Mouse (Mus musculus): ENCODE data around the gene Nkrf.
"Not testable (repeated sequence)": the region's sequence is repeated elsewhere in the genome, so short reads cannot be mapped to it uniquely, and the experiment has no call there.

Nkrf gene

DNA sequence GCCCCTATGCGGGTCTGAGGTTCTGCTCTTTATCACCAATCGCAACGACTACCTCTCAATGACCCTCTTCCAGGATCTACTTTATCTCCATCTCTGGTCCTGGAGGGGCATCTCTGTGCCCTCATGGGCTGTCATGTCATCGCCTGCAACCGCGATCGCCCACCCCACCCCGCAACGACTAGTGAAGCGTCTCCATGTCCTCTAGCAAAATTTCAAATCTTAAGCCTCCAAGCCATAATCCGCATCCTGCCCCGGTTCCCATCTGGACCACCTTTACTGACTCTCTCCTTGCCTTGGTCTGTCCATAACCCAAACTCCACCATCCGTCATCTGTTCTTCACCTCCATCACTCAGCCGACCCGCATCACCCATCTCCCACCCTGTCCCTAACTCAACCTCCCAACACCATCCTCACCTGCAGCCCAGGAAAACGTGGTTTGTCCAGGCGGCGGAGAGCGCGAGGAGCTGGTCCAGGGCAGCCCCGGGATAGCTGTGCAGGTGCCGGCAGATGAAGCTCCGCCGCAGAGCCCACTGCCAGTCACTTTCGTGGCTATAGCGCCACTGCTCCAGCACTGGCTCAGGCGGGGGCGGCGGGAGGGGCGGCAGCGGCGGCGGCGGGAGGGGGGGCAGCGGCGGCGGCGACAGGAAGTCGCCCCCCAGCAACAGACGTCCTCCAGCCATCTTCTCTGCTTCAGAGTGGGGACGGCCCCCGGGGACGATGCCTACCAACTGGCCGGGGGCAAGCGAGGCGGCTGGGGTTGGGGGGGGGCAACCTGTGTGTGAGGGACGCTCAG, at the start of gene Nkrf:
Gene Nkrf, minus strand, starts transcription at position 579 of the 794 bp plus-strand sequence.
- DNase-seq (ENCODE audit: low spot score): peak; percentile 20

DNA sequence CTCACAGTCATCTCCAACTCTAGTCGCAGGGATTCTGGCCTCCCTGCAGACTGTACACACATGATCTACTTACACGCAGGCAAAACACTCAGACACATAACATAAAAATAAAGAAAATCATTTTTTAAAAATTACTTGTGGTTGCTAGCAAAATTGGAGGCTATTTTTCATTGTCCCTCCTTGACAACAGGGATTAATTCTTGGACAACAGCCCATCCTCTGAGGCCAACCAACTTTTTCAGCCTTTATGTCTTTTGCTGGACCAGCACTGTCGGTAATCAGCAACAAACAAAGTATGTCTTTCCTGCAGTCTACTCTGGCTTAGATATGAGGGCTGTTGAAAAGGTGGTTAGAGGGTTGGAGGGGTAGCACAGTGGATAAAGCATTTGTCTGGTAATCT, 38.4 kb upstream of the Nkrf start:
- no peak for DNase-seq (ENCODE audit: low spot score)

DNA sequence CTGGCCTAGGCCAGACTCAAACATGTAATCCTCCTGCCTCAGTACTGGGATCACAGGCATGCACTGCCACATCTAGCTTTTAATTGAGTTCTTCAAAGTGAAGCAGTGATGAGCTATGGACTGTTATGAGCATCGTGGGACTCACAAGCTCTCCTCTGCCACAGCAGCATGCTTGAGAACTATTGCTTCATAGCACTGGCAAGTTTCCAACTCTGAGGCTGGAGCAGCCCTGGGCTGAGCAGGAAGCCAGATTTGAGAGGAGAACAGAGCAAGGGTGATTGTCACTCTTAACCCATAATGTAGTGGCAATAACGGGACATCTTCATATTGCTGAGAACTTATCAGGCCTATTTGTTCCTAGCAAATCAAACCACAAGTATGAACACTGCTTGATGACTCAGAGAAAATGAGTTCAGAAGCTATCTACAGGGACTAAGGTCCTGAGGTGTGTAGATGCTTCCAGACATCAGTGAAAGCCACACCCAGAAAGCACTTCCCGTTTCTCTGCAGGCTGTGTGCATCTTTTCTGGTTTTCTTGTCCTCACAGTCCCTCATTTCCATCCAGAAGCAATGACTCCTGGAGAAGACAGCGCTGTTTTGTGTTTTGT, 37.2 kb upstream of the Nkrf start:
- DNase-seq (ENCODE audit: low spot score): peak; percentile 13

DNA sequence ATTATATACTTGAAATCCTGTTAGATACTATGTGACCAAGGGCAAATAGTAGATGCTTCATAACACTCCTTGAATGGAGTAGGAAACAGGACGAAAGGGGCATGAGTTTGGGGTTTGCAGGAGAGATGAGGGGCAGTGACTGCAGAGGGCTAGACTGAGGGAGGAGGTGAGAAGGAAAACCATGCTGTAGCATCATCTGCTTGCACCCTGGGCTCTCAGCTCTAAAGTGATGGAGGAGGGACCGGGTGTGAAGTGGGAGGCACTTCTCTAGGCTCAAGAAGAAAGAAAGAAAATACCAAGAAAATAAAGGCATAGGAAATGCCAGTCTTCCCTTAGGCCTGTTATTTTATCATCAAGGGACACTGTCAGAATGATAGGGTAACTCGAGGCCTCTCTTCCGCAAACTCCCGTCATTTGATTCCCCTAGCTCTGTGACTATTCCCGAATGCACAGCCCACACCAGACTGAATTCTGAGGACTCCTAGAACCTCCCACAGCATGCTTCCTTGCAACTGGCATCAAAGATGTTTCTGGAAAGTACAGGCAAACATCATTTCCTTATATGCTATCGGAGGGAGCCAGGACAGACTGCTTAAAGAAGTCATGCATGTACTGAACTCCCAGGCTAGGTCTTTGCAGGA, 32.7 kb upstream of the Nkrf start:
- no peak for DNase-seq (ENCODE audit: low spot score)

DNA sequence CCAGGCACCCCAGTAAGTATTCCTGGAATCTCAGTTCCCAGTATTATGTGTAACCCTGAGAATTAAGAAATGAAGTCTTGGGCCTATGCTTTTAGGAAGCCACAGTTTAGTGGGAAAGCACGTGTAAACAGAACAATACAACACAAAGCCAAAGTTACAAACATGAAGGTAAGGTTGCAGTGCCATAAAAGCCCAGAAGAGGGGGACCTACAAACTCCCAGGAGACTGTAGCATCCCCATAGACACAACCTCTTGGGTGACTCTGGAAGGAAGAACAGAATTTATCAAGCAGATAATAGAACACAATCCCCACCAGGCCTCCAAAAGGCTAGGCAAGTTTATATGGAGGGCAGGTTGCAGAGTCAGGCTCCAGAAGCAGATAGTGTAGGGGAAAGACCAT, 27.9 kb upstream of the Nkrf start:
- DNase-seq (ENCODE audit: low spot score): no peak

DNA sequence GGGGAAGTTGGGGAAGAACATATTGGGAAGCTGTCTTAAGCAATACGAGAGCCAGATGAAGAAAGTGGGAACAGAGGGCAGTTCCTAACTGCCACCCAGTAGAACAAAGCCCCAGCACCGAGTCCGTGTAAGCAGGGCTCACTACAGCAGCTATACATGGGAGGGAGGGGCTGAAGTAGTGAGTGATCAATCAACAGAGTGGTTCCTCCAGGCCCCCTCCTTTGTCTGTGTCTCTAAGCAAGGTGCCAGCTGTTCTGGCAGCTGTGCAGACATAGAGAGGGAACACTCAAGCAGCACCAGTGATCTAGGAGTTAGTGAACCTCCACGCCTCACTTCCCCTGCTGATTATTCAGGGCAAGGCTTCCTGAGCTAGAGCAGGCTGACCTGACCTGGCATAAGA, 27.0 kb upstream of the Nkrf start:
- no peak for DNase-seq (ENCODE audit: low spot score)

DNA sequence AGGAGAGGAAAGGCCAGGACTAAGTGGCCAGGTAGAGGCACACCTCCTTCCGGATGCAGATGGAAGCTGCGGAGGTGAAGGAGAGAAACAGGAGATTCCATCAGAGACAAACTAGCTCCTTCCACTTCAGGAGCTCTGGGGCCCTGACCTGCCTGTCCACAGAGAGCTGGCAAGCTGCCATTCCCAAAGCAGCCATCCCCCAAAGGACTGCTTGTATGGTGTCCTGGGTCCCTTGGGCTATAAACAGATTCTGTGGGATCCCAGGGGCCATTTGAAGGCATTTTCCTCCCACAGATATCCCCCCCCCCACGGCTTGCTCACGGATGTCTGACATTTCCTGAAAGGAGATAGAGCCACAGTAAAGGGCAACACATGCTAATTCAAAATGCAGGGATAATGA, 26.1 kb upstream of the Nkrf start:
- no peak for DNase-seq (ENCODE audit: low spot score)

DNA sequence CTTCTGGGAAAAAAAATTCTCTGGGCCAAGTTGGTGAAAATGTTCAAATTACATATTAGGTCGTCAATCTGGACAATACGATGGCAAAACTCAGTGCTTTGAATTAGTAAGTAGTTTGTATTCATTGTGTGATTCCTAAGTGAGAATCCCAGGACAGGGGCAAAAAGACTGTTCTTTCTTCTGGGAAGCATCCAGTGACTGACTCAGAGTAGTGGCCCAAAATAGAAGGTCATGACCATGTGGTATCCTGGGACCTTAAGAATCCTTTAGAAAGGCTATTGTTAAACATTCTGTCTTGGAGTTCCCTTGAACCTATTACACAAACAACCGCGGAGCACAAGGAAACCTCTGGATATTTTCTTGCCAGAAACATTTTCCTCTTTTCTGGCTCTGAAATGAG, 18.6 kb upstream of the Nkrf start:
- no peak for DNase-seq (ENCODE audit: low spot score)

DNA sequence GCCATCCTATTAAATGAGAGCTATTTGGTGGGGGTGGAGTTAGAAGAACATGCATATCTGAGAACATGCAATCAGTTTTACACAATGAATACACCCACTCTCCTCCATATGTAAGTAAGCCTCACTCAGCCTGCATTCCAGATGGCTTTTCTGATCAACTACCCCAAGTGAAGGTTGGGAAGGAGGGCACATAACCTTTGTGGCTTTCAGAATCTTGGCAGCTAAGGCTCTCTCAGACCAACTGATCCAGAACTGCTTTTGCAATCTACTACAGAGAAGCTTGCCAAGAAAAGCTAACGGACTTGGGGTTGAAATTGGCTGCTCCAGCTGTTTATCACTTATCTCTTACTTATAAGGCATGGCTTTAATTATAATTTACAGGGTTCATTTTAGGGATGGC, 15.1 kb upstream of the Nkrf start:
- no peak for DNase-seq (ENCODE audit: low spot score)

DNA sequence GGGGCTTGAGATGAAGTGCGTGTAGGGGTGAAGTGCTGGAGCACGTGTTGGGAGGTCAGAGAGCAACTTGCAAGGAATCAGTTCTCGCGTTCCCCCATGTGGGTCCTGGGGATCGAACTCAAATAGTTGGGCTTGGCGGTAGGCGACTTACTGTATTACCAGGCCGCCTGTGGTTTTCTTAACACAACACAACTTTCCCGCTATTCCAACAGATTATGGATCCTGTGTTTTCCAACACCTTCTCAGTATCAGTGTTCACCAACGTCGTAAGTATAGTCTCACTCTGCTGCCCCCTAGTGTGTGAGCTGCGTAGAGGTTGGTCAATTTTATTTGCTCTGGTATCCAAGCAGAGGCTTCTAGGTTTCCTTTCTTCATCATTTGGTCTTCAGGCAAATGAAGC, 8.6 kb upstream of the Nkrf start:
- peak; percentile 12 for DNase-seq (ENCODE audit: low spot score)

DNA sequence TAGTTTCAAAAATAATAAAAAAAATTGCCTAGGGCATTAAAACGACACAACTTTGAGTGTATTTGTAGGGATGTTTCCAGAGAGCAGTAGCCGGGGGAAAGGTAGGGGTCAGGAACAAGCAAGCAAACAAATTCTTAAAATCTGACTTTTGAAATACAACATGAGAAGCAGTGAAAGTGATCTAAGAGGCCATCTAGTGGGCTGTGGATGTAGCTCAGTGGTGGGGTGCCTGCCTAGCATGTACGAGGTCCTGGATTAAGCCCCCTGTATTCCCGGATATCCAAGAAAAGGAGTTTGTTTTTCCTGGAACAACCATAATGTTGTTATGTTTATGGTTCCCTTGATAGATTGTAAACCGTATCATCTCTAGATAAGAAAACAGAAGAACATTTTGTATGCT, 3.8 kb upstream of the Nkrf start:
- DNase-seq (ENCODE audit: low spot score): no peak

DNA sequence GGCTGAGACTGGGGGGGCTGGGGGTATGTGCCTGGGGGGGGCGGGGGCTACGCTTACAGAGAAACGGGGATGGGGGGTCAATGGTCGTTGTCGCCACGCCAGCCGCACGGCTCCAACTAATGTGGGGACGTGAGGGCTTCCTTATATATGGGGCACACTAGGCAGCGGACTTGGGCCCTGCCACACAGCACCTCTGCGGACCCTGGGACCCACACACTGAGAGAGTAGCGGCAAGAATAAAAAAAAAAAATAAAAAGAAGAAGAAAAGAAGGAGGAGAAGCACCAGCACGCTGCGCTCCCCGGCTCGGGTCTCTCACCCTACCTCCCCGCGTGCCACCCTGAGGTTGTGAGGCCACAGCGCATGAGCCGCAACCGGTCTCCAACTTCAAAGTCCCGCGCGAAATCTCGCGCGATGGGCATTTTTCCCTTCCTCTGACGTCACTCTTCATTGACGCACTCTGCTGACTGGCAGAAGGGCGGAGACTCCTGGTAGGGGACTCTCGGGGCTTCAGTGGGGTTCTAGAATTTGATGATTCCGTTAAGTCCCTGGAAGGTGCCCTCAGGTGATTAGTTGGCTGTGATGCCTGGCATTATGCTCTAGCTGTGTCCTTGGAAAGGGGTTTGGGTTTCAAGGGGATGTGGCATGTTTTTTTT, 543 bp upstream of the Nkrf start:
- peak; percentile 91 for DNase-seq (ENCODE audit: low spot score)

DNA sequence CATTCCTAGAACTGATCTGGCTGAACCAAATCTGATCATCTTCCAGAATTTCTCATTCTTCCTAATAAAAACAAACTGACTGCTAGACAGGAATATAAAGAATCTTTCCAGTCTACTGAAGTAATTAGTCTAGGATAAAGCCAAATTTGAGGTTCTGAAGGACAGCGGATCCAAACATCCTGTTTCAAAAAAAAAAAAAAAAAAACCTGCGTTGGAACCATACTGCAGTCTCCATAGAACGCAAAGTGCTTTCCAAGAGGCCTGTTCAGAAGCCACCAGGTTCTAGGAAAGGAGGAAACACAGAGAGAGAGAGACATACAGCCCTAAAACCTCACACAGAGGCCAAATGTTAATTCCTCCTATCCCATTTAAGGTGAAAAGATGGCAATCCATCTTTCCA, 1.0 kb downstream of the Nkrf start:
- no peak for DNase-seq (ENCODE audit: low spot score)

DNA sequence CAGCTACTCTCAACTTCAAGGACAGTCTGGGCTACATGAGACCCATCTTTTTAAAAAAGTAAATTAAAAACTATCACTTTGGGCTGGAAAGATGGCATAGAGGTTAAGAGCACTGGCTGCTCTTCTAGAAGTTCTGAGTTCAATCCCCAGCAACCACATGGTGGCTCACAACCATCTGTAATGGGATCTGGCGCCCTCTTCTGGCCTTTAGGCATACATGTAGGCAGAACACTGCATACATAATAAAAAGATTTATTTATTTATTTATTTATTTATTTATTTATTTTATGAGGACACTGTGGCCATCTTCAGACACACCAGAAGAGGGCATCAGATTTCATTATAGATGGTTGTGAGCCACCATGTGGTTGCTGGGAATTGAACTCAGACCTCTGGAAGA, 3.8 kb downstream of the Nkrf start:
- not testable (repeated sequence) for DNase-seq (ENCODE audit: low spot score)

DNA sequence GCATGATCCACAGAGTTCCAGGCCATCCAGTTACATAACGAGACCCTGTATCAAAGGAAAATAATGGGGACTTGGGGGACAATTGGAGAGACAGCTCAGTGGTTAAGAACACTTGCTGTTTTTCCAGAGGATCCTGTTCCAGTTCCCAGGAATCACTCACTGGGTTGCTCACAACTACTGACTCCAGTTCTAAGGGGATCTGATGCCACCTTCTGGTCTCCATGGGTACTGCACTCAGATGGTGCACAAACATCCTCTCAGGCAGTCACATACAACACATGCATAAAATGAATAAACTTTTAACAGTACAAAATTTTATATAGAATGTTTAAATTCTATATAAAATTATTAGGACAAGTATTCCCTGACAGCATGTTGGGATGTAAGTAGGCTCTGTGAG, 18.0 kb downstream of the Nkrf start:
- no peak for DNase-seq (ENCODE audit: low spot score)

DNA sequence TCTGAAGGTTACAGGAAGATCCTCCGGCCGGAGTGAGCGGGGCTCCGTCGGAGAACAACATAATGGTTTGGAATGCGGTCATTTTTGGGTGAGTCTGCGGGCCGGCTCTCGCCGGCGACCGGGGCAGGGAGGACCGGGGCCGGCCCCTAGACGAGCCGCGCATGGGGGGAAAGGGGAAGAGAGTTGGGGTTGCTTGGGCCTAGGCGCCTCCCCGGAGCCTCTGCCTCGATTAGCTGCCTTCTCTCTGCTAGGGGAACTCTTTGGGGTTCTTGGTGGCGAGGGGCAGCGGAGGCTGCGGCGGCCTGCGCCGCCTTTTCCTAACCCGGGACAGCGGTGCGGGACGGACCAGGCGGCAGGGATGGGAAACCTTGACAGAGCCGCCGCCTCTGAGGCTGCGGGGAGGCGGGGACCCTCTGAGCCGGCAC, 28.0 kb downstream of the Nkrf start:
- DNase-seq (ENCODE audit: low spot score): no peak

DNA sequence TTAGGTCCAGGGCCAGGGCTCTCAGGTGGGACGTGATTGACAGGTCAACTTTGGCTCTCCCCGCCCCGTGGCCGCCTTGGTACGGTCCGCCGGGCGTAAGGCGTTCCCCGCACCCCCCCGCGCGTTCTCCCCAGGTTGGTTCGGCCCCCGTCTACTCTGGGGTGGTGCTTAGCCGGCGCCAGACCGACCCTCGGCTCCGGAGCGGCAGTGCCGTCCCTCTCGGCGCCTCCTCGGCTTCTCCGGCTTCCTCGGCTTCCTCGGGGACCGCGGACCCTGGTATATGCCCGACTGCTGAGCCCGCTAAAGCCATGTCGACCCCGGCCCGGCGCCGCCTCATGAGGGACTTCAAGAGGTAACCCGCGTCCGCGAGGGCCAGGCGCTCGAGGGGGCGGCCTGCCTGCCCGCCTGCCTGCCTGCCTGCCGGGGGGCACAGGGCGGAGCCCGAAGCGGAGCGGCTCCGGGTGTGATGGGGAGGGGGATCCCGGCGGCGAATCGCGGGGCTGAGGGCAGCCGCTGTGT, 28.5 kb downstream of the Nkrf start:
- peak; percentile 84 for DNase-seq (ENCODE audit: low spot score)

DNA sequence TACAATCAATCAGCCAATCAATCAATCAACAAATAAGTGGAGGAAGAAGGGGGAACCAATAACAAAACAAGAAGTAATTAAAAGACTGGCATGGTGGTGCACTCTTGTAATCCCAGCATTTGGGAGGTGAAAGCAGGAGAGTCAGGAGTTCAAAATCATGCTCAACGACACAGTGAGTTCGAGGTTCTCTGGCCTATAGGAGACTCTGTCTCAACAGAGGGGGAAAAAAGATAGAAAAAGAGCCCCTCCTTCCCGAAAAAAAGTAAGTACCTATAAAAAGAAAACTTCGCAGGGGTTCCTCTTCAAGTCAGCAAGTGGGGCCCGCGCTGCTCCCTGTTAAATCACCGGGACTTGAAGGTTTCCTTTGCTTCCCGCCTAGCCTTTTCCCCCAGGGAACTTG, 28.9 kb downstream of the Nkrf start, which contains the start of the genes Ube2a and C330007P06Rik:
Gene Ube2a, plus strand, starts transcription at position 136 of the 400 bp plus-strand sequence.
Gene C330007P06Rik, minus strand, starts transcription at position 347 of the 400 bp plus-strand sequence.
- DNase-seq (ENCODE audit: low spot score): no peak

DNA sequence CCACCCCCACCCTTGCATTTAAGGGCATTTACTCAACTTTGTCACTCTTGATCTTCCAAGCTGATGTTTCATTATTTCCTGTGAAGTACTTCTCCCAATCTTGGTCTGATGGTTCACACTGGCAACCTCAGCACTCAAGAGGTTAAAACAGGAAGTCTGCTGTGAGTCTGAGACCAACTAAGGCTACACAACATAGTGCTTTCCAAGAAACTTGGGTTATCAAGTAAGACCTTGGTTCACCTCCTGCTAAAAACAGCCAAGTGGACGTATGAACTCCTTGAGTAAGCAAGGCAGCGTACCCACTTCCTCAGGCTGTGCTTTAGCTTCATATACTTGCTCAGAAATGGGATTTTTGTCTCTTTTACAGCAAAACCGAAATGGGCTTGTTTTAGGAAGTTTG, 32.3 kb downstream of the Nkrf start:
- DNase-seq (ENCODE audit: low spot score): no peak

DNA sequence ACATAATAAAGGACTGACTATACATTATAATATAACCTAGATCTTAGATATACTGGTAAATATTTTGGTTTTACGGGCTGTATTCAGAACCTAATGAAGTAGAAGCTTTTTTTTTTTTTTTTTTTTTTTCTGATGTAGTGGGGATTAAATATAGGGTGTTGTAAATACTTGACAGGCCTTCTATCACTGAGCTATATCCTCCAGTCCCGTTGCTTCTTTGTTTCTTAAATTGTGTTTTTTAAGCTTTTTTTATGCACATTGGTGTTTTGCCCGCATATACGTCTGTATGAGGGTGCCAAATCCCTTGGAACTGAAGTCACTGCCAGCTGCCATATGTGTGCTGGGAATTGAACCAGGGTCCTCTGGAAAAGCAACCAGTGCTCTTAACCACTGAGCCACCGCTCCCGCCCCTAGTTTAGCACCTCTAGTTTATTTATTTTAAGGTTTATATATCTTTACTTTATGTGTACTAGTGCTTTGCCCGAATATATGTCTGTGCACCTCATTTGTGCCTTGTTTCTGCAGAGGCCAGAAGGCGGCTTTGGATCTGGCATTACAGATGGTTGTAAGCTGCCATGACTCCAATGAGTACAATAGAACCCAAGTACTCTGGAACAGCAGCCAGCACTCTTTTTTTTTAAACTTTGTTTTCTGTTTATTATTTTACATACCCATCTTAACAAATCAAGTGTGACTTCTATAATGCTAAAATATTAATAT, 37.9 kb downstream of the Nkrf start:
- no peak for DNase-seq (ENCODE audit: low spot score)

DNA sequence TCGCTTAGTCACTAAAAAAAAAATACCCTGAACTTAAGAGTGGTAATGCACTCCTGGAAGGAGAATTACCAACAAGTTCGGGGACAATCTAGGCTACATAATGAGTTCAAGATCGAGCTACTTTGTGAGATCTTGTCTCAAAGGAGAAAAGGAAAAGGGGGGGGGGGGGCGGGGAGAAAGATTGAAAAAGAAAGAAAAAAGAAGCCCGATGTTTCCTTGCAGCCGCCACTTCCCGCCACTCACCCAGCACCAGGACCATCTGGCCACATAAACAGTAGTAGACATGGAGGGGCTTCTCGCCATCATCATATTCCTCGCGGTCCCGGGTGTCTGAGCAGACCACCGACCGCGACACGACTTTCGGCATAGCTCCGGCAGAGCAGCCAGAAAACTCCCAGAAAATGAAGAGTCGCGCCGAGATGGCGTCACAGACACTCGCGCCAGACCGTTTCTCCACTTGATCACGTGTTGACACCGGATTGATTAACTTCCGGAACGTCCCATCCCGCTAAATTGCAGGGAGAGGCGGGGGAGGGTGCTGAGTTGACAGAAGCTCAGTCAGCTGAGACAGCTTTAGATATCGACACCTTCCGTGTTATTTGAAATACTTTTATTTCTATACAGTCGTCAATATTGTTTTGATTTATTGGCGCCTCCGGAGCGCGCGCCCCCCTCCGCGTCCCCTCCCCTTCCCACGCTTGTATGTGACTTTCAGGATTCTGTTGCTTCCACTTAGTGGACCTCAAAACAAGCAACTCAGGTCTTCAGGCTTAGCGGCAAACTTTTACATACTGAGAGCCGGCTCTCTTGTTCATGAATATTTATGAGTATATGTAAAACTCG, 38.7 kb downstream of the Nkrf start:
- DNase-seq (ENCODE audit: low spot score): peak; percentile 84

Data from testis, postnatal 14 days (tissue).